Mouse (Mus musculus) lung, embryonic 14.5 days (tissue): Measurements from ENCODE around the gene Bfsp2. TPM values are rescaled to one million over a fixed set of nuclear protein-coding genes. Genes with fewer than 3 reads are reported as not detected.
A peak's percentile ranks its signal among the peaks of the same experiment; 100 is the strongest.

Experiments
- ATAC-seq: fragments of 200-750 bp; cut with Nextera tagmentation; 2 replicates; pipeline ENCODE4 v1.8.0; 2017; ENCODE audit warnings: mild to moderate bottlenecking, moderate TSS enrichment, moderate library complexity; ENCODE audit not compliant: insufficient read depth
- DNase-seq: peaks from one replicate; pipeline ENCODE4 v3.0.0-alpha.2; 2015
- H3K27ac ChIP-seq: fragments of 300-500 bp; sonication (generic); 2 replicates; pipeline ENCODE4 v1.5.1; 2014; ENCODE audit warnings: low read depth, mild to moderate bottlenecking, moderate library complexity
- H3K27me3 ChIP-seq: fragments of 300-500 bp; sonication (generic); 2 replicates; pipeline ENCODE4 v1.6.1; 2014; ENCODE audit warnings: low read length, control low read depth; ENCODE audit not compliant: insufficient read depth
- H3K36me3 ChIP-seq: fragments of 300-500 bp; sonication (generic); 2 replicates; pipeline ENCODE4 v1.6.1; 2014; ENCODE audit warnings: control low read depth; ENCODE audit not compliant: insufficient read depth
- H3K4me1 ChIP-seq: fragments of 300-500 bp; sonication (generic); 2 replicates; pipeline ENCODE4 v1.6.1; 2014; ENCODE audit warnings: antibody characterized with exemption, control low read depth; ENCODE audit not compliant: insufficient read depth
- H3K4me2 ChIP-seq: fragments of 300-500 bp; sonication (generic); 2 replicates; pipeline ENCODE4 v1.6.1; 2014; ENCODE audit warnings: mild to moderate bottlenecking
- H3K4me3 ChIP-seq: fragments of 300-500 bp; sonication (generic); 2 replicates; pipeline ENCODE4 v1.5.1; 2014; ENCODE audit warnings: low read depth, low read length
- H3K9ac ChIP-seq: fragments of 300-500 bp; sonication (generic); 2 replicates; pipeline ENCODE4 v1.6.1; 2014
- H3K9me3 ChIP-seq: fragments of 300-500 bp; sonication (generic); 2 replicates; pipeline ENCODE4 v1.6.1; 2016; ENCODE audit warnings: low read depth, low read length, control low read depth
- CTCF ChIP-seq: IDR thresholded peaks from 2 replicates; pipeline ENCODE4 v1.5.1; 2016; ENCODE audit warnings: antibody characterized with exemption, low read depth
- WGBS: fragments of 180-500 bp; shearing (Covaris S2); extraction: QIAGEN DNeasy Blood & Tissue Kit; methylation state at CpG from one replicate; pipeline ENCODE4 v1.1.7; 2014; 5-methylcytosine and 5-hydroxymethylcytosine counted together
- polyA plus RNA-seq: library from polyadenylated mRNA; unstranded; fragments of >200 nt; fragmentation: Nextera tagmentation; extraction: Ambion mirVana; gene quantifications from 2 replicates; pipeline ENCODE4 v1.2.1, GENCODE M21; 2014

Gene Bfsp2
- 0.50 and 0.68 TPM in 2 replicates for polyA plus RNA-seq

- H3K4me1 ChIP-seq = peaks cover 4% of the 10 kb centered on the region; the same call in 1 of the 2 replicates
- no peak within 1 kb of the TSS for H3K4me3 ChIP-seq
- H3K27me3 ChIP-seq = no peaks in the 10 kb centered on the region
- DNase-seq = no peak
- no peaks in the 10 kb centered on the region for H3K36me3 ChIP-seq
- 83% methylated on average over 9 of the region's 9 CpGs for WGBS
- H3K9me3 ChIP-seq = no peaks in the 10 kb centered on the region
- TF ChIP-seq CTCF = no peak
- no peak for ATAC-seq
- H3K27ac ChIP-seq = no peak within 1 kb of the TSS
- no peak within 1 kb of the TSS for H3K9ac ChIP-seq
- no peak within 1 kb of the TSS for H3K4me2 ChIP-seq
These were observed at the start of gene Bfsp2 for GRCm38 (mm10) chr9:103480044-103480576. TSS of gene Bfsp2 (minus strand) at chr9:103480420.

- ATAC-seq (no peak; the same call in 1 of the 2 replicates), DNase-seq (peak; percentile 67)
- no peak for TF ChIP-seq CTCF
- 14% methylated on average over 10 of the region's 10 CpGs for WGBS
- H3K9ac ChIP-seq = no peak overlapping the region
- no peak overlapping the region for H3K27ac ChIP-seq
- no peak overlapping the region for H3K4me3 ChIP-seq
- H3K4me1 ChIP-seq = no peaks in the 10 kb centered on the region
- H3K27me3 ChIP-seq = no peaks in the 10 kb centered on the region
- H3K36me3 ChIP-seq = no peaks in the 10 kb centered on the region
- no peaks in the 10 kb centered on the region for H3K9me3 ChIP-seq
- H3K4me2 ChIP-seq = no peak overlapping the region
These were observed 44.9 kb upstream of the Bfsp2 start for GRCm38 (mm10) chr9:103525041-103525537.

- no peaks in the 10 kb centered on the region for H3K4me1 ChIP-seq
- H3K9ac ChIP-seq = no peak overlapping the region
- WGBS = 34% methylated on average over 5 of the region's 5 CpGs
- H3K4me2 ChIP-seq = no peak overlapping the region
- no peak overlapping the region for H3K27ac ChIP-seq
- H3K36me3 ChIP-seq = no peaks in the 10 kb centered on the region
- no peaks in the 10 kb centered on the region for H3K9me3 ChIP-seq
- no peak for TF ChIP-seq CTCF
- no peak overlapping the region for H3K4me3 ChIP-seq
- no peaks in the 10 kb centered on the region for H3K27me3 ChIP-seq
- no peak; the same call in 1 of the 2 replicates for ATAC-seq
- DNase-seq = no peak
These were observed 44.4 kb upstream of the Bfsp2 start for GRCm38 (mm10) chr9:103524600-103524999.

GRCm38 (mm10) chr9:103523742-103524403 lies 43.7 kb upstream of the Bfsp2 start:
- no peaks in the 10 kb centered on the region for H3K9me3 ChIP-seq
- 54% methylated on average over 7 of the region's 7 CpGs for WGBS
- DNase-seq (no peak), ATAC-seq (no peak)
- H3K27ac ChIP-seq = no peak overlapping the region
- TF ChIP-seq CTCF = no peak
- no peak overlapping the region for H3K9ac ChIP-seq
- H3K4me3 ChIP-seq = no peak overlapping the region
- H3K4me2 ChIP-seq = no peak overlapping the region
- H3K27me3 ChIP-seq = no peaks in the 10 kb centered on the region
- H3K36me3 ChIP-seq = no peaks in the 10 kb centered on the region
- H3K4me1 ChIP-seq = no peaks in the 10 kb centered on the region

- 46% methylated on average over 6 of the region's 6 CpGs for WGBS
- TF ChIP-seq CTCF = no peak
- H3K27ac ChIP-seq = no peak overlapping the region
- no peaks in the 10 kb centered on the region for H3K36me3 ChIP-seq
- DNase-seq = no peak
- no peaks in the 10 kb centered on the region for H3K4me1 ChIP-seq
- no peaks in the 10 kb centered on the region for H3K27me3 ChIP-seq
- no peak for ATAC-seq
- H3K9ac ChIP-seq = no peak overlapping the region
- H3K4me3 ChIP-seq = no peak overlapping the region
- no peak overlapping the region for H3K4me2 ChIP-seq
- no peaks in the 10 kb centered on the region for H3K9me3 ChIP-seq
These were observed 42.8 kb upstream of the Bfsp2 start for GRCm38 (mm10) chr9:103523008-103523407.

- Histone ChIP-seq H3K36me3 (no peaks in the 10 kb centered on the region), H3K27me3 (no peaks in the 10 kb centered on the region), H3K27ac (no peak overlapping the region), H3K9me3 (no peaks in the 10 kb centered on the region), H3K4me3 (no peak overlapping the region), H3K4me1 (no peaks in the 10 kb centered on the region), H3K4me2 (no peak overlapping the region), H3K9ac (no peak overlapping the region)
- WGBS = 67% methylated on average over 2 of the region's 2 CpGs
- no peak for TF ChIP-seq CTCF
- no peak for ATAC-seq
- DNase-seq = no peak
These were observed 33.7 kb upstream of the Bfsp2 start for GRCm38 (mm10) chr9:103513884-103514283.

- no peak for DNase-seq
- TF ChIP-seq CTCF = no peak
- no peak overlapping the region for H3K9ac ChIP-seq
- H3K9me3 ChIP-seq = no peaks in the 10 kb centered on the region
- H3K36me3 ChIP-seq = no peaks in the 10 kb centered on the region
- no peak overlapping the region for H3K4me2 ChIP-seq
- no peaks in the 10 kb centered on the region for H3K27me3 ChIP-seq
- H3K4me3 ChIP-seq = no peak overlapping the region
- H3K27ac ChIP-seq = no peak overlapping the region
- WGBS = 72% methylated on average over 6 of the region's 6 CpGs
- no peaks in the 10 kb centered on the region for H3K4me1 ChIP-seq
- ATAC-seq = no peak
These were observed 32.0 kb upstream of the Bfsp2 start for GRCm38 (mm10) chr9:103512257-103512656.
